Mouse (Mus musculus) hindbrain, embryonic 14.5 days (tissue): ENCODE results near the gene Tnmd. TPM values are rescaled to one million over a fixed set of nuclear protein-coding genes. Genes with fewer than 3 reads are reported as not detected.

ENCODE experiments used
- ATAC-seq: fragments of 200-750 bp; cut with Nextera tagmentation; 2 replicates; pipeline ENCODE4 v1.8.0; 2017; ENCODE audit warnings: moderate number of reproducible peaks, mild to moderate bottlenecking, moderate TSS enrichment, moderate library complexity; ENCODE audit not compliant: low FRiP score
- DNase-seq: peaks from one replicate; pipeline ENCODE4 v3.0.0-alpha.2; 2015; ENCODE audit warnings: low spot score
- H3K27ac ChIP-seq: fragments of 300-500 bp; sonication (generic); 2 replicates; pipeline ENCODE4 v1.5.1; 2014; ENCODE audit warnings: mild to moderate bottlenecking, moderate library complexity
- H3K27me3 ChIP-seq: fragments of 300-500 bp; sonication (generic); 2 replicates; pipeline ENCODE4 v1.6.1; 2014; ENCODE audit warnings: mild to moderate bottlenecking, low read length, mixed read lengths; ENCODE audit not compliant: control insufficient read depth, insufficient read depth
- H3K36me3 ChIP-seq: fragments of 300-500 bp; sonication (generic); replicated peaks from 2 replicates; pipeline ENCODE4 v1.6.1; 2014; ENCODE audit not compliant: control insufficient read depth, insufficient read depth
- H3K4me1 ChIP-seq: fragments of 300-500 bp; sonication (generic); replicated peaks from 2 replicates; pipeline ENCODE4 v1.6.1; 2014; ENCODE audit warnings: antibody characterized with exemption, low read length, mixed read lengths; ENCODE audit not compliant: control insufficient read depth, insufficient read depth
- H3K4me2 ChIP-seq: fragments of 300-500 bp; sonication (generic); replicated peaks from 2 replicates; pipeline ENCODE4 v1.6.1; 2014; ENCODE audit warnings: mild to moderate bottlenecking, moderate library complexity
- H3K4me3 ChIP-seq: fragments of 300-500 bp; sonication (generic); replicated peaks from 2 replicates; pipeline ENCODE4 v1.5.1; 2014; ENCODE audit warnings: mild to moderate bottlenecking, low read length
- H3K9ac ChIP-seq: fragments of 300-500 bp; sonication (generic); 2 replicates; pipeline ENCODE4 v1.6.1; 2014
- H3K9me3 ChIP-seq: fragments of 300-500 bp; sonication (generic); 2 replicates; pipeline ENCODE4 v1.6.1; 2016; ENCODE audit warnings: low read length; ENCODE audit not compliant: control insufficient read depth
- WGBS: fragments of 180-500 bp; shearing (Covaris S2); extraction: QIAGEN DNeasy Blood & Tissue Kit; methylation state at CpG from one replicate; pipeline ENCODE4 v1.1.7; 2014; 5-methylcytosine and 5-hydroxymethylcytosine counted together
- polyA plus RNA-seq: library from polyadenylated mRNA; unstranded; fragments of >200 nt; fragmentation: Nextera tagmentation; extraction: Ambion mirVana; gene quantifications from 2 replicates; pipeline ENCODE4 v1.2.1, GENCODE M21; 2014

Tnmd gene
- polyA plus RNA-seq, result 1.1 and 2.0 TPM in 2 replicates

DNA sequence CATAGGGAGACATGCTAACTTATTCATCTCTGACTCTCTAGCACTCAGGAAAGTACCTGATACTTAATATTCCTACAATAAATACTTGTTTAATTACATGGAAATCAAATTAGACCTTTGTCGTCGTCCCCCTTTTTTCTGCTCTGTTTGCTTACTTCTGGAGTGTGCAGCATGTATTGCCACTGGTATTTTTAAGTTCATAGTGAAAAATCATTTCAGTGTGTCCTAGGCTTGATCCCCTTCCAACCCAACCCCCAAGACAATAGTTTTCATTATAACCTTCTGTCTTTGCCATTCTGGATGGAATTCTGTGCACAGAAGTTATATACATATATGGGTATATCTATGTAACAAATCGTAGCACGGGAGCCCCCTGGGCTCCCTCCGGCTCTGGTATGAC is at the start of gene Tnmd:
Gene Tnmd, plus strand, starts transcription at position 301 of the 400 bp plus-strand sequence.
- no peak for DNase-seq
- Histone ChIP-seq H3K27me3 (0 out of 2 replicates have a peak, but pooled peaks cover 3% of the 10 kb centered on the region), H3K4me3 (no peak within 1 kb of the TSS), H3K36me3 (no peaks in the 10 kb centered on the region), H3K9me3 (no peaks in the 10 kb centered on the region), H3K9ac (no peak within 1 kb of the TSS), H3K4me2 (no peak within 1 kb of the TSS), H3K4me1 (no peaks in the 10 kb centered on the region), H3K27ac (no peak within 1 kb of the TSS)
- no peak for ATAC-seq
- 83% methylated on average over 5 of the region's 5 CpGs for WGBS

GRCm38 (mm10) chrX:133853637-133854036 is 2.9 kb downstream of the Tnmd start:
- no peak for DNase-seq
- WGBS, result 90% methylated on average over 4 of the region's 4 CpGs
- H3K36me3 ChIP-seq, result no peaks in the 10 kb centered on the region
- no peak overlapping the region for H3K4me3 ChIP-seq
- no peak for ATAC-seq
- no peaks in the 10 kb centered on the region for H3K9me3 ChIP-seq
- no peak overlapping the region for H3K9ac ChIP-seq
- H3K4me1 ChIP-seq, result no peaks in the 10 kb centered on the region
- H3K4me2 ChIP-seq, result no peak overlapping the region
- H3K27me3 ChIP-seq, result 0 out of 2 replicates have a peak, but pooled peaks cover 3% of the 10 kb centered on the region
- H3K27ac ChIP-seq, result no peak overlapping the region

DNA sequence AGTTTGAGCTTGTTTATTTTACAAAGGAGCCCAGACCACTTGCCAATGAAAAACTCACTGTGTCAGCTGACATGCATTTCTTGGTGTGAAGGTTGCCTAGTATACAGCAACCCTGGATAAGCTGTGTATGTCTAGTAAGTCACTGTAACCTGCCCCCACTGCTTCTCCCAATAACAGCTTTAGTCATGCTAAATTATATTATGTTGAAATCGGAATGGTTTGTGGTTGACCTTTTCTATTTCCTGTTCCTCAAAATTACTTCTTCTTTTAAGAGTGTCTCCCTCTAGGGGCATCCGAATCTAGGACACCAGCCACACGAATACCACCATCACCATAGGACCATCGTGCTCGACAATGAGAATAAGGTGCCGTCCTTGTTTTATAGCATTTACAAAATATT is 19.0 kb downstream of the Tnmd start:
- no peak overlapping the region for H3K27ac ChIP-seq
- H3K4me2 ChIP-seq, result no peak overlapping the region
- no peak for ATAC-seq
- no peaks in the 10 kb centered on the region for H3K36me3 ChIP-seq
- WGBS, result 94% methylated on average over 6 of the region's 6 CpGs
- H3K4me3 ChIP-seq, result no peak overlapping the region
- H3K9me3 ChIP-seq, result no peaks in the 10 kb centered on the region
- no peaks in the 10 kb centered on the region for H3K27me3 ChIP-seq
- no peak for DNase-seq
- no peaks in the 10 kb centered on the region for H3K4me1 ChIP-seq
- no peak overlapping the region for H3K9ac ChIP-seq

GRCm38 (mm10) chrX:133887308-133887707 is 36.5 kb downstream of the Tnmd start:
- WGBS, result 98% methylated on average over 3 of the region's 3 CpGs
- ATAC-seq, result no peak
- H3K4me3 ChIP-seq, result no peak overlapping the region

DNA sequence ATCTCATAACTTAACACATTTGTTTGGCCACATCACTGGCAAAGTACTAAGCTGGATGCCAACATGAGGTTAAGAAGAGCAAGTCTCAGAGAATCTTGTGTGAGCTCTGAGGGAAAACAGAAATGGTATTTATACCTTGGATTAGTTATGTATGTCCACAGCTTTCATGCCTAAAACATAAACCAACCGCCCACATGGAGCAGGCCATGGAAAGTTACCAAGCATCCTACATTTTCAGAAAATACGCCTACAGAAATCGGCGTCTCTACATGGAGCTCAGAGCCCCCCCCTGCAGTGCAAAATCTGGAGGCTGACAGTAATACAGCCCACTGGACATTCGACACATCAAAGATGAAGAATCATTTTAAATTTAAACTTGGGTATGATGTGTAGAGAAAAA is 37.3 kb downstream of the Tnmd start:
- WGBS, result 89% methylated on average over 5 of the region's 5 CpGs
- no peaks in the 10 kb centered on the region for H3K4me1 ChIP-seq
- H3K36me3 ChIP-seq, result peaks cover 15% of the 10 kb centered on the region; the same call in 1 of the 2 replicates
- H3K27me3 ChIP-seq, result no peaks in the 10 kb centered on the region
- no peak overlapping the region for H3K9ac ChIP-seq
- H3K4me2 ChIP-seq, result no peak overlapping the region
- H3K4me3 ChIP-seq, result no peak overlapping the region
- H3K27ac ChIP-seq, result no peak overlapping the region
- DNase-seq (no peak), ATAC-seq (no peak)
- no peaks in the 10 kb centered on the region for H3K9me3 ChIP-seq

More at GRCm38 (mm10) chrX:133887308-133887707, 36.5 kb downstream of the Tnmd start:
- no peak overlapping the region for H3K9ac ChIP-seq
- no peaks in the 10 kb centered on the region for H3K27me3 ChIP-seq
- no peak for DNase-seq
- no peak overlapping the region for H3K4me2 ChIP-seq
- peaks cover 8% of the 10 kb centered on the region; the same call in 1 of the 2 replicates for H3K36me3 ChIP-seq
- H3K27ac ChIP-seq, result no peak overlapping the region
- no peaks in the 10 kb centered on the region for H3K9me3 ChIP-seq
- H3K4me1 ChIP-seq, result no peaks in the 10 kb centered on the region

- DNase-seq (peak; percentile 93), ATAC-seq (peak; percentile 97)
- no peaks in the 10 kb centered on the region for H3K9me3 ChIP-seq
- H3K36me3 ChIP-seq, result peaks cover 25% of the 10 kb centered on the region
- peak within 1 kb of the TSS; percentile 56 for H3K4me2 ChIP-seq
- peak within 1 kb of the TSS; percentile 77; the same call in 1 of the 2 replicates for H3K27ac ChIP-seq
- WGBS, result 15% methylated on average over 33 of the region's 33 CpGs
- H3K27me3 ChIP-seq, result no peaks in the 10 kb centered on the region
- peak within 1 kb of the TSS; percentile 77 for H3K9ac ChIP-seq
- peak within 1 kb of the TSS; percentile 55 for H3K4me3 ChIP-seq
- no peaks in the 10 kb centered on the region for H3K4me1 ChIP-seq
Observed at GRCm38 (mm10) chrX:133898014-133898542, 47.3 kb downstream of the Tnmd start, which contains the start of gene Tspan6. Tspan6 (minus strand) TSS chrX:133898429.

GRCm38 (mm10) chrX:133908261-133908660 is 57.5 kb downstream of the Tnmd start, which contains the start of gene Srpx2:
Srpx2 (plus strand) TSS chrX:133908426.
- H3K4me1 ChIP-seq, result no peaks in the 10 kb centered on the region
- H3K9me3 ChIP-seq, result no peaks in the 10 kb centered on the region
- no peak within 1 kb of the TSS for H3K9ac ChIP-seq
- H3K4me2 ChIP-seq, result no peak within 1 kb of the TSS
- H3K27me3 ChIP-seq, result no peaks in the 10 kb centered on the region; the same call in 1 of the 2 replicates
- 41% methylated on average over 3 of the region's 3 CpGs for WGBS
- DNase-seq (no peak), ATAC-seq (no peak)
- H3K36me3 ChIP-seq, result no peaks in the 10 kb centered on the region
- H3K4me3 ChIP-seq, result no peak within 1 kb of the TSS
- H3K27ac ChIP-seq, result no peak within 1 kb of the TSS

DNA sequence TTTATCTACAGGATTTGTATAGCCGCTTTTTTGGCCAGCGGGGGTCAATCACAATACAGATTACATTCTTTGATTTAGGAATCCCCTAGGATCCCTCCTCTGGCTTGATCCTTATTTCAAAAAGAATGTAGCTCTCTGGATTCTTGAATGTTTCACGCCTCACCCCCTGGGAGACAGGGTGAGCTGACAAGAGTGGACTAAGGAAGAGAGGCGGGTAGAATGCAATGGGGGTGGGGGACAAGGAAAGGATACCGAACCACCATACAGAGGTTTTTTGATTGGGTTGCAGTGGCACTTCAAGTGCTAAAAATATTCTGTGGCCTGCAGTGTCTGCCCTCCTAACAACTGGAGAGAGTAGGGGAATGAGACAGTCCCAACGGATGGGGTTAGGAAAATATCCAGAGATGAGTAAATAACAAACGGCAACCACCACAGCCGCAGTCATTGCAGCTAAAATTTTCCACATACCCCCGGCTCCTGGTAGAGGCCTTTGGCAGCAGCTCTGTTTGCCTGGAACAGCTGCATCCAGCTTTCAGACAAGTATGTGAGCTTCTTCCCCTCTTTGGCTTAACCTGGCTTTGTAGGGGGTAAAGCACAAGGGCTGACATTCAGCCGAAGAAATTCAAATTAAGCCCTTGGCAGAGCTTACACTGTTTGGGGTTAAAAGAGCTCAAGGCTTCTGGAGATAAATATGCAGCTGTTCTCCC is 60.8 kb downstream of the Tnmd start:
- H3K9me3 ChIP-seq, result no peaks in the 10 kb centered on the region
- H3K4me3 ChIP-seq, result no peak overlapping the region
- ATAC-seq, result no peak
- H3K4me1 ChIP-seq, result no peaks in the 10 kb centered on the region
- no peak overlapping the region for H3K4me2 ChIP-seq
- no peak overlapping the region for H3K27ac ChIP-seq
- no peaks in the 10 kb centered on the region for H3K36me3 ChIP-seq
- no peak for DNase-seq
- H3K27me3 ChIP-seq, result no peaks in the 10 kb centered on the region; the same call in 1 of the 2 replicates
- no peak overlapping the region for H3K9ac ChIP-seq
- WGBS, result 40% methylated on average over 10 of the region's 10 CpGs

DNA sequence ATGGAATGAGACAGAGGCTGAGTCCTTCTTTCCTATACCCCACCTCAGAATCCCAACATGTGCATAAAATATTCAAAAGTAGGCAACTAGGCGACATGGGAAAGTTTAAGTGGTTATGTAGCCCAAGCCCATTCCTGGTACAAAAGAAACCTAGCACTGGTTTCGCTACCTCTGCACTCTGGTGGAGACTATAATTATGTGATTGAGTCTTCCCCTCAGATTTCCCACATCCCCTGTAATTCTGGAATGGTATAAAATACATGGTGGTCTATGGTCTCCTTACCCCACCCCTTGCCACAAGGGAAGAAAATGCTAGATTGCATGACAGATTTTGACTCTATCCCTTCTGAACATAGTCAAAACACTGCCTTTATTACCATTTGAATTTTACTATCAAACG is 62.2 kb downstream of the Tnmd start:
- DNase-seq, result no peak
- no peaks in the 10 kb centered on the region for H3K9me3 ChIP-seq
- no peaks in the 10 kb centered on the region; the same call in 1 of the 2 replicates for H3K27me3 ChIP-seq
- H3K9ac ChIP-seq, result no peak overlapping the region
- no peak overlapping the region for H3K4me2 ChIP-seq
- no peaks in the 10 kb centered on the region for H3K36me3 ChIP-seq
- H3K27ac ChIP-seq, result no peak overlapping the region
- no peaks in the 10 kb centered on the region for H3K4me1 ChIP-seq
- no peak for ATAC-seq
- no peak overlapping the region for H3K4me3 ChIP-seq
- WGBS, result 87% methylated on average over 3 of the region's 3 CpGs
